Mouse (Mus musculus) neural tube, embryonic 11.5 days (tissue): ENCODE results near the gene Litaf. TPM values are rescaled to one million over a fixed set of nuclear protein-coding genes. Genes with fewer than 3 reads are reported as not detected.
"Not testable (repeated sequence)": the region's sequence is repeated elsewhere in the genome, so short reads cannot be mapped to it uniquely, and the experiment has no call there.

Experiments used
- ATAC-seq: fragments of 200-750 bp; cut with Nextera tagmentation; 2 replicates; pipeline ENCODE4 v1.8.0; 2017; ENCODE audit warnings: moderate number of reproducible peaks, mild to moderate bottlenecking, moderate TSS enrichment, moderate library complexity; ENCODE audit not compliant: insufficient read depth, low FRiP score, low TSS enrichment
- DNase-seq: peaks from one replicate; pipeline ENCODE4 v3.0.0-alpha.2; 2015; ENCODE audit warnings: low spot score
- H3K27ac ChIP-seq: fragments of 300-500 bp; sonication (generic); 2 replicates; pipeline ENCODE4 v1.5.1; 2014; ENCODE audit warnings: low read depth, mild to moderate bottlenecking, low read length
- H3K27me3 ChIP-seq: fragments of 300-500 bp; sonication (generic); 2 replicates; pipeline ENCODE4 v1.6.1; 2014; ENCODE audit warnings: mild to moderate bottlenecking, low read length, mixed read lengths; ENCODE audit not compliant: control insufficient read depth, insufficient read depth
- H3K36me3 ChIP-seq: fragments of 300-500 bp; sonication (generic); 2 replicates; pipeline ENCODE4 v1.6.1; 2014; ENCODE audit warnings: mild to moderate bottlenecking, low read length, moderate library complexity, mixed read lengths; ENCODE audit not compliant: control insufficient read depth, insufficient read depth
- H3K4me1 ChIP-seq: fragments of 300-500 bp; sonication (generic); 2 replicates; pipeline ENCODE4 v1.6.1; 2014; ENCODE audit warnings: low read length, mixed read lengths; ENCODE audit not compliant: control insufficient read depth, insufficient read depth
- H3K4me2 ChIP-seq: fragments of 300-500 bp; sonication (generic); 2 replicates; pipeline ENCODE4 v1.6.1; 2014; ENCODE audit warnings: low read depth, mild to moderate bottlenecking, moderate library complexity
- H3K4me3 ChIP-seq: fragments of 300-500 bp; sonication (generic); 2 replicates; pipeline ENCODE4 v1.5.1; 2014; ENCODE audit warnings: low read depth, low read length
- H3K9ac ChIP-seq: fragments of 300-500 bp; sonication (generic); 2 replicates; pipeline ENCODE4 v1.6.1; 2014; ENCODE audit warnings: mild to moderate bottlenecking, low read length
- H3K9me3 ChIP-seq: fragments of 300-500 bp; sonication (generic); 2 replicates; pipeline ENCODE4 v1.6.1; 2016; ENCODE audit warnings: low read length; ENCODE audit not compliant: control insufficient read depth
- WGBS: fragments of 180-500 bp; shearing (Covaris S2); extraction: QIAGEN DNeasy Blood & Tissue Kit; methylation state at CpG from one replicate; pipeline ENCODE4 v1.1.7; 2014; 5-methylcytosine and 5-hydroxymethylcytosine counted together
- polyA plus RNA-seq: library from polyadenylated mRNA; unstranded; fragments of >200 nt; fragmentation: Nextera tagmentation; extraction: Ambion mirVana; gene quantifications from 2 replicates; pipeline ENCODE4 v1.2.1, GENCODE M21; 2014

Litaf gene
- polyA plus RNA-seq, 1 experiment from 2014 or later = 59.3 TPM

DNA sequence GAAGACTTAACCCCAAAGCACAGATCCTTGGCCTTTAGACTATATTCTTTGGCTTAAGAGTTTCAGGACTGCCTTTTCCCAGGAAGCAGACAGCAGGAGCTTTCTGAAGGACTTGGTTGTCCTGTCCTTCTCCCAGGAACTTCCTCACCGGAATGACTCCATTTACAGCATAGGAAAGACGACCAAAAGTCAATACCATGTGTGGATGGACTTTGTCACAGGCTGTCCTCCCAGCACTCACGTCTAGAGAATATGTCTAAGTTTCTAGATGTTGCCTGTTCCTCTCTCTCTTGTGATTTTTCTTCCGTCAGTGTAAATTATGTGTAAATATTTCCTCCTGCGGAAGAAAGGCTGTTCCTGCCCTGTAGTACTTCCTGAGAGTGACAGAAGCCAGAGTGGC, 81.4 kb downstream of the Litaf start:
- H3K36me3 ChIP-seq = no peaks in the 10 kb centered on the region
- DNase-seq (no peak), ATAC-seq (no peak)
- no peaks in the 10 kb centered on the region for H3K9me3 ChIP-seq
- H3K4me1 ChIP-seq = peaks cover 4% of the 10 kb centered on the region
- H3K4me3 ChIP-seq = no peak overlapping the region
- H3K27ac ChIP-seq = no peak overlapping the region
- no peak overlapping the region for H3K9ac ChIP-seq
- H3K4me2 ChIP-seq = no peak overlapping the region
- H3K27me3 ChIP-seq = no peaks in the 10 kb centered on the region
- WGBS = 74% methylated on average over 5 of the region's 5 CpGs

DNA sequence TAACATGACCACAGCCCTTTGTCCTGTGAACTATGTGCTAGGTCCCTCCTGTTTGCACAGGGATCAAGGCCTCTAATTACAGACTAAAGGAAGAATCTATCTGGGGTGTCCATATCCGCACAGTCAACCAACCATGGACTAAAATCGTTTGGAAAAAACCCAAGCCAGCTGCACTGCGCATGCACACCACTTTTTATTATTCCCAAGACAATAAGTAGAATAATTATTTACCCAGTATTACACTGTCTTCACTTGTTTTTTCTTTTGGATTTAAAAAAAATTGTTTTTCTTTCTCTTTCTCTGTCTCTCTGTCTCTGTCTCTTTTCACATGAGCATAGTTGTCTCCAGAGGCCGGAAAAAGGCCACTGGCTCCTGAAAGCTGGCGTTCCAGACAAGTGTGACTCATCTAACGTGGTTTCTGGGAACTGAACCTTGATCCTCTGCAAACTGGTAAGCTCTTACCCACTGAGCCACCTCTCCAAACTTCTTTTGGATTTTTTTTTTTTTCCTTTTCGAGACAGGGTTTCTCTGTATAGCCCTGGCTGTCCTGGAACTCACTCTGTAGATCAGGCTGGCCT, 84.4 kb downstream of the Litaf start:
- no peak for ATAC-seq
- WGBS = 77% methylated on average over 7 of the region's 7 CpGs
- Histone ChIP-seq H3K4me2 (no peak overlapping the region), H3K9ac (no peak overlapping the region), H3K27ac (no peak overlapping the region), H3K4me1 (peaks cover 6% of the 10 kb centered on the region), H3K9me3 (no peaks in the 10 kb centered on the region), H3K4me3 (no peak overlapping the region), H3K36me3 (no peaks in the 10 kb centered on the region), H3K27me3 (no peaks in the 10 kb centered on the region)
- DNase-seq = no peak

GRCm38 (mm10) chr16:10979064-10979803, 86.7 kb downstream of the Litaf start:
- 63% methylated on average over 11 of the region's 11 CpGs for WGBS
- Histone ChIP-seq H3K9me3 (0 out of 2 replicates have a peak, but pooled peaks cover 4% of the 10 kb centered on the region), H3K4me1 (peaks cover 11% of the 10 kb centered on the region), H3K36me3 (no peaks in the 10 kb centered on the region), H3K9ac (no peak overlapping the region), H3K27me3 (no peaks in the 10 kb centered on the region), H3K4me3 (no peak overlapping the region), H3K27ac (no peak overlapping the region), H3K4me2 (no peak overlapping the region)
- peak; percentile 32 for DNase-seq
- ATAC-seq = no peak

GRCm38 (mm10) chr16:10977877-10978276, 88.1 kb downstream of the Litaf start:
- 0 out of 2 replicates have a peak, but pooled peaks cover 4% of the 10 kb centered on the region for H3K9me3 ChIP-seq
- WGBS = 95% methylated on average over 9 of the region's 9 CpGs
- no peak overlapping the region for H3K27ac ChIP-seq
- ATAC-seq = no peak
- no peaks in the 10 kb centered on the region for H3K27me3 ChIP-seq
- no peaks in the 10 kb centered on the region for H3K36me3 ChIP-seq
- H3K4me3 ChIP-seq = no peak overlapping the region
- DNase-seq = no peak
- no peak overlapping the region for H3K4me2 ChIP-seq
- peaks cover 11% of the 10 kb centered on the region for H3K4me1 ChIP-seq
- no peak overlapping the region for H3K9ac ChIP-seq

DNA sequence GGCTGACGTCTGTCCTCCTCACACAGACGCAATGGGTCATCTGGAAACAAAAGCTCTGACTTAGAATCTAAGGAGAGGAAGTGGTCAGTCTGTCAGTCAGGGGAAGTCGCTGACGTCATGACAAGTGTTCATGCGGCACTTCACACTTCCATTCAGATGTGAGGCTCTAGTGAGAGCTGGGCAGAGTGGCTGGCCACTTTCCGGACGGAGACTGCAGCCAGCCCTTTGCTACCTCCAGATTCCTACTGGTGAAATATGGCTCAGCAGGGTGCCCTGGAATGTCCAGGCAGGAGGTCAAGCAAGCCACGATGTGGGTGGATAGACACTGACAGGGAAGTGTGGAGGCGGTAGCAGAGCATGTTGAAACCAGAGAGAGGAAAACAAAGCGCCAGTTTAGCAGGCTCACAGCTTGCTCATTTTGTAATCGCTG, 89.7 kb downstream of the Litaf start:
- no peak overlapping the region for H3K4me3 ChIP-seq
- WGBS = 61% methylated on average over 11 of the region's 11 CpGs
- H3K9ac ChIP-seq = no peak overlapping the region
- no peak overlapping the region for H3K27ac ChIP-seq
- no peaks in the 10 kb centered on the region for H3K36me3 ChIP-seq
- ATAC-seq (no peak), DNase-seq (no peak)
- H3K9me3 ChIP-seq = 0 out of 2 replicates have a peak, but pooled peaks cover 4% of the 10 kb centered on the region
- H3K27me3 ChIP-seq = no peaks in the 10 kb centered on the region
- H3K4me2 ChIP-seq = no peak overlapping the region
- H3K4me1 ChIP-seq = peaks cover 8% of the 10 kb centered on the region

GRCm38 (mm10) chr16:10974939-10975338, 91.0 kb downstream of the Litaf start:
- no peak overlapping the region for H3K27ac ChIP-seq
- no peak overlapping the region for H3K9ac ChIP-seq
- DNase-seq (no peak), ATAC-seq (peak; percentile 73; the same call in 1 of the 2 replicates)
- 76% methylated on average over 5 of the region's 5 CpGs for WGBS
- H3K36me3 ChIP-seq = no peaks in the 10 kb centered on the region
- H3K4me3 ChIP-seq = no peak overlapping the region
- peaks cover 8% of the 10 kb centered on the region for H3K4me1 ChIP-seq
- H3K4me2 ChIP-seq = no peak overlapping the region
- H3K9me3 ChIP-seq = 0 out of 2 replicates have a peak, but pooled peaks cover 4% of the 10 kb centered on the region
- no peaks in the 10 kb centered on the region for H3K27me3 ChIP-seq

GRCm38 (mm10) chr16:10974037-10974446, 91.9 kb downstream of the Litaf start:
- H3K27ac ChIP-seq = no peak overlapping the region

GRCm38 (mm10) chr16:10972259-10972658, 93.7 kb downstream of the Litaf start:
- no peaks in the 10 kb centered on the region for H3K36me3 ChIP-seq
- H3K27me3 ChIP-seq = no peaks in the 10 kb centered on the region
- H3K9me3 ChIP-seq = 0 out of 2 replicates have a peak, but pooled peaks cover 4% of the 10 kb centered on the region
- DNase-seq (no peak), ATAC-seq (no peak)
- H3K4me2 ChIP-seq = no peak overlapping the region
- no peak overlapping the region for H3K4me3 ChIP-seq
- no peak overlapping the region for H3K27ac ChIP-seq
- peaks cover 5% of the 10 kb centered on the region; the same call in 1 of the 2 replicates for H3K4me1 ChIP-seq
- no peak overlapping the region for H3K9ac ChIP-seq
- WGBS = 72% methylated on average over 6 of the region's 6 CpGs

More at GRCm38 (mm10) chr16:10974037-10974446, 91.9 kb downstream of the Litaf start:
- H3K4me3 ChIP-seq = no peak overlapping the region
- ATAC-seq (no peak), DNase-seq (no peak)
- WGBS = 29% methylated on average over 3 of the region's 3 CpGs
- H3K9ac ChIP-seq = no peak overlapping the region
- H3K4me1 ChIP-seq = peaks cover 5% of the 10 kb centered on the region; the same call in 1 of the 2 replicates
- no peaks in the 10 kb centered on the region for H3K36me3 ChIP-seq
- H3K27me3 ChIP-seq = no peaks in the 10 kb centered on the region
- 0 out of 2 replicates have a peak, but pooled peaks cover 4% of the 10 kb centered on the region for H3K9me3 ChIP-seq
- no peak overlapping the region for H3K4me2 ChIP-seq

- H3K27ac ChIP-seq, H3K9ac ChIP-seq, H3K9me3 ChIP-seq, H3K4me1 ChIP-seq, ATAC-seq, H3K27me3 ChIP-seq, DNase-seq, H3K4me3 ChIP-seq, H3K36me3 ChIP-seq, H3K4me2 ChIP-seq: not testable (repeated sequence)
- WGBS = 100% methylated on average over 1 of the region's 1 CpGs
These were observed 96.0 kb downstream of the Litaf start for GRCm38 (mm10) chr16:10969944-10970343.
